Mouse (Mus musculus) heart, adult 11 months (tissue): ENCODE data around the gene Thsd7a.

Experiments used
- DNase-seq: peaks from one replicate; pipeline ENCODE4 v3.0.0; 2022

Gene Thsd7a

DNA sequence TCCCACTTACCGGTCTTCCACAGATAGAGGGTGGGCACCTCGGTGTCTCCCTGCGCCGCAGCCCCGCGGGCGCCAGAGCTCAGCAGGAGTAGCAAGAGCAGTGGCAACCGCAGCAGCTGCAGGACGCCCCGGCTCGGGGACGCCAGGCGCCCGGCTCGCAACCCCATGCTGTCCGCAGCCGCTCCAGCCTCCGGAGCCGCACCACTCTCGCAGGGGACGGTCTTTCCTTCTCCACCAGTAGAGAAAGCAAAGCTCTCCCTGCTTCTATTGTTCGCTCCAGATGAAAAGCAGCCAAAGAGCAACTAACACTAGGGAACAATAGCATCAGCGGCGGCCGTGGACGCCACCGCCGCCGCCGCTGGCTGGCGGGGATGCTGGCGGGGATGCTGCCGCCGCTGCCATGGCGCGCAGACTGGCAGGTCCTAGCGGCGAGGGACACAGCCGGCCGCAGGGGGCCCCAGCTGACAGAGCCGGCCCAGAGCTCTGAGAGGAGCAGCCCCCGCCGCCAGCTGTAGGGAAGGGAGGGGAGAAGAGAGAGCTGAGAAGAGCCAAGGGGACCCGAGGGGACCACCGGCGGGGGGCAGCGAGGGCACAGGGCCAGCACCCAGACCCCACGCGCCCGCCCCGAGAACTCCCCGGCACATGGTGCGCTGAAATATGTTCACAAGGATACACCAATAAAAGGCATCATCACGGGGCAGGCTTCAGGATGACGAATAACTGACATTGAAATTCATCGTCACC lies at the start of gene Thsd7a:
Gene Thsd7a (minus strand): TSS at position 624 of the 744 bp plus-strand sequence.
- DNase-seq = peak; percentile 96

DNA sequence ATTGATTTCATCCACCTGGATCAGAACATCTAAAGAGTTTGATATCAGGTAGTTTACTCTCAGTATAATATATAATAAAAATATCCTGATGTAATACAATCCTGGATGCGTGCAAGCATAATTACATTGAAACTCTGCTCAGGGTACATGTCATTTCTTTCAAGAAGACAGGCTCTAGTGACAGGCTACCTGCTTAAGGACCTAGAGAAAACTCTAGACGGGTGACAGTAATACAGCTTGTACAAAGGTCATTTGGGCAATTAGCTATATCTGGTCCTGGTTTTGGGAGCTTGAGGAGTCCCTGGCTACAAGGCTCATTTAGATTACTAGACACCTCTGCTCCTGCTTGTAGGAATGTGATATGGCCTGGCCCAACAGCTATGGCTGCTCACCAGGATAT lies 37.9 kb upstream of the Thsd7a start:
- DNase-seq = no peak

DNA sequence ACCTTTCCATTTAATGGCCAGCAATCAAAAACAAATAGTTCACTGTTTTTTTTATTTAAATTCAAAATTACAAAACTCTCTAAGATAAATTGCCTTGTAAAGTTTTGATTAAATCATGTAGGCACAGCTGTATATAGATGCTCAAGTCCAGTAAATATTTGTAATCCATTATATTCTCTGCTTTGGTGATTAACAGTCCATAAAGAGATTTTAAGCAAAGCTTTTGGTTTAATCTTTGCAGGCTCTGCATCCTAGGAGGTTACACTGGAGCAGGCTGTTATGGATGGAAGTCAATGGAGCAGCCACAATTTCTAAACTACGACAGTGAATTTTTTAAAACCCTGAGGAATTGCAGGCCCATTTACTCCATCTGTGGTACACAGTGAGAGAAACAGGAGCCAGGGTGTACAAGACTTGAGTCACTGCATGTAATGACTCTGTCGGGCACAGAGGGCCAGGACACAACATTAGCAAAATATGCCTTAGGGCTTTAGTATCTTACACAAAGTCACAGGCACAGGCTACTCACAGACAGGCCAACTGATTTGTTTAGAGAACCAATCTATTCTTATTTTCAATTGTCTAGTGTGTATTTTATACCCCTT lies 37.3 kb upstream of the Thsd7a start:
- no peak for DNase-seq

DNA sequence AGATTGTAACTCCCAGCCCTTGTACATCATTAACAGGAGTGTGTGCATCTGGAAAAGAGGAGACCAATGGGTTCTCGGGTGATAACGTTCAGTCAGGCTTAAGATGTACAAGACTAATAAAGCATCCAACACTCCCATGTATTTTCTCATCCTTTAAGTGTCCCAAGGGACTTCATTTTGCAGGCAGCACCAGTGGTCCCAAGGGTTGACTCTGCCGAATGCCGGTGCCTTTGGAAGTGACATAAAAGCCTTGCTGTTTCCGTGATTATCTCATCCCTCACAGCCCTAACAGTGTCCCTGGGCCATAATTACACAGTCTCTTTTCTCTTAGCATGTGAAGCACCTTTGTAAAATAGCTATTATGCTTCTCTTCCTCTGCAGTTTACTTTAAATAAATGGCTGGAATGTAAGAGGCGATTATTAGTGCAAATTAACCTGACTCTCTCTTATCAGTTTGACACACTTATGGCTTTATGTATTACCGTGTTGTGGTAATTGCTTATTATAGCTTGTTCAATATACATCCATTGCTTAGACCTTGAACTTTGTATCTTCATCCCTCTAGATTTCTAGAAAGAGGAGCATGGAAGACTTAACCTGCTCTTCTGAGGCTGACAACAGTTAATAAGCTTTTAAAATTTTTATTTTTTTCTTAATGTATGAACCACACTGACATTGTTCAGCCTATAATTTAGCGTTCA lies 35.9 kb upstream of the Thsd7a start:
- no peak for DNase-seq

DNA sequence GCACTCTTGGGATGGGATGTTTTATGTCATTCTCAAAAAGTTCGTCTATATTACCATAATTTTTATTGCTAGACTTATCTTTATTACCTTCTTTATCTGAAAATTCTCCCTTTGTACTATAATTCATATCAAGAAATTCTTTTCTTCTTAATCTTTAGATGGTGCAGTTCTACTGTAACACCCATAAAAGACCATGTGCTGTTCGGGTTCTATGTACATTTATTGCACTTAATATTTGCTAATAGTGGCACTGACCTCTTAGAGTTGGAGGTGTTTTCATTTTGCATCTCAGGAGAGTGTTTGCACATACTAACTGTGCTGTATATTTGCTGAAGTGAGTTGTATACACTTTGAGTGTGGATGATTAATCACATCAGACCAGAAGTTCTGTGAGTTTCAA lies 23.6 kb upstream of the Thsd7a start:
- no peak for DNase-seq

DNA sequence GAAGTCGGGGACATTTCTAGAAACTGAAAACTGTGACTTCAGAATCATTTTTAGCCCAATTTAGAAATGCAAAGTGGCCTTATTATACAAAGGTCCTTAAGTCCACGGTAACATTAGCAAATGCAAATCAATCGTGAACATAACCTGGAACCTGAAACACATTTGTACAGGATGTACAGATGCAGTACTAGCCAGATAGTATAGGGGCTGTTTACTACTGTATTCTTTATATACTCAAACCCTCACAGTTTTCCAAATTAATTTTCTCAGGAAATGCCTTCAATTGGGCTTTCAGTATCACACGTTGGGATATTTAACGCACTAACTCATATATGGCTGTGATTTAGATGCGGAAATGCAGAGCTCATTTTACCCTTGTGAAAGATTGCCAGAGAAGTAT lies 16.0 kb upstream of the Thsd7a start:
- no peak for DNase-seq

DNA sequence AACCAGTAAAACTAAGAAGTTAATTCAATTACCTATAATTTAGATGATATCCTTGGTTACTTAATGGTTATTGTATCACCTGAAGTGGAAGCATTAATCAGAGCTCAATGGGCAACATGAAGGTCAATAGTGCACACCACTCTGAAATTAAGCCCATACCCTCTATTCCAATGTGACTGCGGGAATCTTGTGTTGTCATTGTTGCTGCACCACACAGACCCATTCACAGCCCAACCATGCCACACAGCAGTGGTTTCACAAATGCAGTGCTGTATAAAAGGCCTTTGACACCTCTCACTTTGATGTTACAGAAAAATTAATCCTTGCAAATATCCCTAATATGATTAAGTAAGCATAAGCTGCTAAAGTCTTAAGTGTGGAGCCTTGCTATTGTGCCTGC lies 15.4 kb upstream of the Thsd7a start:
- DNase-seq = no peak

DNA sequence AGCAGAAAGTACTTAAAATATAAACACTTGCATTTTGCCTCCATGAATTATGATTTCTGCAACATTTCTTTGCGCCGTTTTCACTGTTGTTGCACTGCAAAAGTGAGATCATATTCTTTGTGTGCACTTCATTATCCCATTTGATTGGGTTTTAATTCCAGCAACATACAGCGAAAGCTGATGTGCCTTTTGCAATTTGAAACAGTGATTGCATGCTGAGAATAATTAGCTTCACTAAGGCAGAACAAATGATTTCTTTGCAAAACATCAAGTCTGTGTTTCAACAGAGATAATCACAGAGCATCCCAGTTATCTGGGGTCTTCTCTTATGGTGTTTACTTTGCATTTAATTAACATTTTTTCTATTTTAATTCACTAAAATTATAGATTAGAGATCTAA lies 14.6 kb upstream of the Thsd7a start:
- no peak for DNase-seq

DNA sequence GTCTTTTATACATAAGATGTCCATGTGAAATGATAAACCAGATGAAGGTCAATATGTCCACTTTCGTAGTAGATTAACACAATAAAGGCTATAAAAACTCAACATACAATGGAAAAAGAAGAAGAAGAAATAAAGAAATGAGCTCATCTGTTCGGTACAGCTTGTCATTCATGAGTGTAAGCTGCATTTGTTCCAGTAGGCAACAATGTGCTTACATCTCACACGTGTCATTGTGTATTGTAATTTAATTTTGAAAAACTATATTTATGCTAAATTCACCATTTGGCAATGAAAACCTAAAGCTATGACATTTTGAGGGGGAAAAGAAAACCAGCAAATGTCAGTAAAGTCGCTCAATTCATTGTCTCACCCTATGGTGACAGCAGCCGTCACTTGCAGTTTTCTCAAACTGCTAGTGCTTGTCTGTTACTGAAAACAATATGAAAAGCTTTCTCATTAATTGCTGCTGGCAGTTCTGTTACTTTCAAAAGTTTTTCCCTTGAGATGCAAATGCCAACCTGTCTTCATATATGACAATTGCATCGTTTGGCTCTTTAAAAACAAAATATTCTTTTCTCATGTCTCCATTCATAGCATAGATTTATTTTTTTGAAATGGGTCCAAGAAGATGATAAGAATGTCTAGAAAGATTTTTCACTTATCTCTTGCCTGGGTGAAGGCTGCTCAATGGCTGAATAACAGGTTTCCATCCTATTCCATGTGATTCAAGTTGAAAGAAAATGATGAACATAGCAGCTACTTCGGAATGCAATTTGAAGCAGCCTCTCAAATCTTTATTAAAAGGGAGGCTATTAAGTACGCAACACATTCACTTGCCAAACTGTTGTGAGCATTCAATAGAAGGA lies 10.4 kb upstream of the Thsd7a start:
- no peak for DNase-seq

DNA sequence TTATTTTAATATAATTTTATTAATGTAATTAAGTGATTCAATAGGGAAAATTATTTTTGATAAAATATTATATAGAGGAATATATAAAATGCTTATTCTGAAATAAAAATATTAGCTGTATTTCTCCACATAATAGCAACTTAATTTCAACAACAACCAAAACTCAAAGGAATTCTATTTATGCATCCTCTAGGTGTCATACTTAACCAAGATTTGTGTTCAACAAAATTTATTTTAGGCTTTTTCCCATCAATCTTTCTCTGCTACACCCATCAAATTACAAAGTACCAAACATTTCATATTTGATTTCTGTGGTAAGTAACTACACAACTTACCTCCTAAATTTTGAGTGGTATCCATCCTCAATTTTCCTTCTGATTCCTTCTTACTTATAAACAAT lies 3.1 kb upstream of the Thsd7a start:
- no peak for DNase-seq

DNA sequence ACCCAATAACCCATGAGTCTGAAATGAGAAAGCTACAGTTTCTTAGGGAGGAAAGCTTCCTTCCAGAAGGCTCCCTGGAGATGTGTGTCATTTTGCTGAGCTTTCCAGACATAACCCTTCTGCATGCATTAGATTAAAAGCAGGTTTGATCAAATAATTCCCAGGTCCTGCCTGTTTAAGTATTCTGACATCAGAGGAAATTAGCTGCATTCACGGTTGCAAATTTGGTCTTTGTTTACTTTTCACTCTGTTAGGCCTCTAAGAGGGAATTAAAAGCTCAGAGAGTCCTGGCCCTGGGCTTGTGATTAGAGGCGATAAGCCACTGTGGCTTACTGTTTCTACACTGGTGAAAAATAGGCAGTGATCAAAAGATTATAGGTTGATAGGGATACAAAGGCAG lies 1.2 kb upstream of the Thsd7a start:
- DNase-seq = peak; percentile 45

DNA sequence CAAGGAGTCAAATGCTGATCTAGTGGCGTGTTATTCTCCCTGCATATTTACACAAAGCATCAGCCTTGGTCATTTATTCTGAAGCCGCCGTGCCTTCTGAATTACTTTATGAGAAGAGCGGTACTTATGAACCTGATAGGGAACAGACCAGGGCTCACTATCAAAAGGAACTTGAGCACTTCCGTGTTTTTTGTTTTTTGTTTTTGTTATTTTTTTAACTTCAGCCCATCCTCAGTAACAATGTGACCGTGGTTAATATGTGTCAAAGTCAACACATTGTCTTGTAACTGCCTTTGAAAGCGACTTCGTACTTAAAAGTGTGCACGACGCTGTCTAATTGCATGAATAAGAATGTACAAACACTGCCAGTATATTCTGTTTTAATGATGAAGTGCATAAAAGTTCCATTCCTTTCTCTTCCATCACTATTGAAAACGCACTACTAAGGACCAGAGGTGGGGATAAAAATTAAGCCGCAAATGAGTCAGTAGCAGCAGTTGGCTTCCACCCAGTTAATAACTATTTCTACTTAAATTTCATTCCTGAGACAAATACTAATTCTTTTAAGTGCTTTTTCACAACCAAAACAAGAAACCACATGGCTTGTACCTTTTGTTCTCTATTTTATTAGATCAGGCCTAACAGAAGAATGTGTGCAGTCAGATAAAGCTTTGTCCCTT lies 461 bp upstream of the Thsd7a start:
- DNase-seq = peak; percentile 55

DNA sequence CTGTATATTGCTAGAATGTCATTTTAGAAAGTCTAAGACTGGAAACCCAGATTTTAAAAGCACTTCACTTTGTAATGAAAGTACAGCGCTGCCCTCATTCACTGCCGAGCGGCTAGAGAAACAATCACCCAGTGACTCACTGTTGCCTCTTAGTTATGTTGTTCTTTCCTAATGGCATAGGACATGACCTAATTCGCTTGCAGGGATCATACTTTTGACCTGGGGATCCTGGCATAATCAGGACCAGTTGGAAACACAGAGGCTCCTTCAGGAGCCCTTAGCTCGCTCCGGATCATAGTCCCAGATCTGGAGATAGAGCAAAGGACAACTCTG lies 790 bp downstream of the Thsd7a start:
- DNase-seq = no peak

DNA sequence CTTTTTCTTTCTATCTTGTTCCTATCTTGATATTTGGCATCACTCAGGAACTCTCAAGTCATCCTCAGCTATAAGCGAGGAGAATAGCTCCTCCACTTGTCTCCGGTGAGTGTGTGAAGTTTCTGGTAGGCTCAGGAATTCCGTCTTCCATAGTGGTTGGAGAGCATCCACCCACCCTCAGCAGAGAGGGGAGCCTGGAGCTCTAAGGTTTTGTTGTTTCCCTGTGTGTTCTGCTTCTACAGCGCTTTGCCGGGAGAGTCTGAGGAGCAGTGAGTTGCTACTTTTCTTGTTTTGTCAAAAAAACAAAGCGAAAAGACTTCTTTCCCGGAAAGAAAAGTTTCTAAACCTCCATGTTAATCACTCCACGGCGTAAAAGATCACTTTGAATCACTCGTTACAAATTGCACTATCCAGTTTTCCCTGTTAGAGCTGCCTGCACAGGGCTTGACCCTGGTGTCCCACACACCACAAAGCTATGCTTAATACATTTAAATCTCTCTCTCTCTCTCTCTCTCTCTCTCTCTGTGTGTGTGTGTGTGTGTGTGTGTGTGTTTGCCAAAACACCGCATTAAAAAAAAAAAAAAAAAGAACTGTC lies 1.3 kb downstream of the Thsd7a start:
- peak; percentile 87 for DNase-seq

DNA sequence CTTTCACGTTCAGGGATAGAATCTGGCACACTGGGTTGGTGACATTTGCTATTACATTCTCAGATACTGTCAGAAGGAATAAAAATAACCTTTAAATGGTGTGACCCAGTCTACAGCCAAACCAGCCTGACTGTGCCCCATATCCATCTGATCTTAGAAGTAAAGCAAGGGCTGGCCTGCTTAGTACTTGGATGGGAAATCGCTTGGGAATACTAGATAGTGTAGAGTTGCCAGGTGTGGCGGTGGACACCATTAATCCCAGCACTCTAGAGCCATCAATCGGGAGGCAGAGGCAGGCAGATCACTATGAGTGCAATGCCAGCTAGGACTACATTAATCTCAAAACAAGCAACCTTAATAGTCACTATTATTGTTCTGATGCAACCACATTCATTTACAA lies 6.4 kb downstream of the Thsd7a start:
- peak; percentile 63 for DNase-seq

DNA sequence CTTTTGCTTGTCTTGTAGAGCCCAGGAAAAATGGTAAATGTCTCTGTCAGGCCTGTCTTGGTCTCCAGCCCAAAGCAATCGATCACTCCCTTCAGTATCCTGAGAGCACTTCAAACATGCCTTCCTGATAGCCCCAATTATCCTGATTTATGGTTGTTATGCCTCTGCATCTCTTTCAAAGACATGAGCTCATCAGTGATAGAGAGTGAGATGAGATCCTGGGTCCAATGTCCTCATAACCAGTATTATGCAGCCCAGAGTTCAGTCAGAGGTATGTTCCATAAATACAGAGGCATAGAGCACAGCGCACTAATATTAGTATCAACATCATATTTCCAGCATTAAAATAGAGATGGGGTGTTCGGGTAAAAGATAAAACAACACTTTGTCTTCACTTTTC lies 15.3 kb downstream of the Thsd7a start:
- DNase-seq = no peak

DNA sequence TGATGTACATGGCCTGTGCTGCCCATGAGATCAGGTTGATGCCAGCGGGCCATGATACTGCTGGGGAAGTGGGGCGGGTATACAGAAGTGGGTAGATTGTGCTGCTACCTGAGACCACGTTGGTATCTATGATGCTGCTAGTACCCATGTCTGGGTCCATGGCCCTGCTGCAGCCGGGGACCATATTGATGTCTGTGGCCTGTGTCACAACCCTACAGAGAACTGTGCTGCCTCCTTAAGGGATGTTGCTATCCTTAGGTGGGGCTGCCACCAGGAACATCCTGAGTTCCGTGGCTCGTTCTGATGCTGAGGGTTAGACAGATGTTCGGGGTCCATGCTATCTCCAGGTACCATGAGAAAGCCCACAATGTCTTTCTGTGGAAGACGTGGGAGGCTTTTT lies 33.1 kb downstream of the Thsd7a start:
- peak; percentile 71 for DNase-seq

DNA sequence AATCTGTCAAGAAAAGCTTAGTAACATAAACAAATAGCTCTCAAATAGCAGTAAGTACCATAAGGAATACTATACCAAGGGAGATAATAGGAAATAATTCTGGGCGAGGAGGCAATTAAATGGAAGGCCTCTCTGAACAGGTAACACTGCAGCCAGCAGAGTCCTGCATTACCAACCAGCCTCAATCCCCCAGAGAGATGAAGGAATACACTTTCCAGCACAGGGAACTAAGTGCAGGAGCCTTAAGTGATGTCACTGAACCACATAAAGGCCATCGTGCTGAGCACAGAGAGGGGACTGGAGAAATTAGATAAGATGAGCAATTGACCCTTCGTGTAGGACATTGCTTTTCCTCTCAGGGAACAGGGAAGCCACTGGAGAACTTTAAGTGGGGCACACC lies 36.6 kb downstream of the Thsd7a start:
- DNase-seq = no peak

DNA sequence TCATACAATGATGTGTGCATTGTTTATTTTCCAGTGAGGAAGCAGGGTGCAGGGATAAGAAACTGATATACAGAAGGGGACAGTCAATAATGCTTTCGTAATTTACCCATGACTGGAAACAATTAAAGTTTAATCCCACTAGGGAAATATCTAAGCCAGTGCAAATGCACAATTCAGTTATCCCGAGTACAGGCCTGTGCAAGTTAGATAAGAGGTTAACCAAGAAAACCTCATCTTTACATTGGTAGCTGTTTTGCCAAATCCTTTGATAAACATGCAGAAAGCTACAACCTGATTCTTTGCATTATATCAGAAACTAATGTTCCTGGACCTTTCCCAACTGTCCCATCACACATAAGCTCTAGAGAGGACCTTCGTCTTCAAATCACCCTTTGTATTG lies 46.3 kb downstream of the Thsd7a start:
- DNase-seq = no peak

DNA sequence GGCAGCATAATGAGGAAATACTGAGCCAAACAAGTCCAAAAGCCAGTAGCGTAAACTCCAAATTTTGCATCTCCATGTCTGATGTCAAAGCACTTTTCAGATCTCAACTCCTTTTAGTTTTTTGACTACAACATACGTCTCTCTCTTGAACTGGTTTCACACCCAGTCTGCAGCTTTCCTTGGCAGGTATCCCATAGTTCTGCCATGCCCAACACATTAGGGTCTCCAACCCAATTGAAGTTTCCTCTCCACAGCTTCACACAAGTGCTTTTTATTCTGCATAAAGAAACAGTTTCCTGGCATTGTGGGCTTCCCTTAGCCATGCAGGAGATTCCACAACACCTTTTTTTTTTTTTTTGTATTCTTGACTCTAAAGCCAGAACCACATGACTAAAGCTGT lies 50.1 kb downstream of the Thsd7a start:
- peak; percentile 31 for DNase-seq

DNA sequence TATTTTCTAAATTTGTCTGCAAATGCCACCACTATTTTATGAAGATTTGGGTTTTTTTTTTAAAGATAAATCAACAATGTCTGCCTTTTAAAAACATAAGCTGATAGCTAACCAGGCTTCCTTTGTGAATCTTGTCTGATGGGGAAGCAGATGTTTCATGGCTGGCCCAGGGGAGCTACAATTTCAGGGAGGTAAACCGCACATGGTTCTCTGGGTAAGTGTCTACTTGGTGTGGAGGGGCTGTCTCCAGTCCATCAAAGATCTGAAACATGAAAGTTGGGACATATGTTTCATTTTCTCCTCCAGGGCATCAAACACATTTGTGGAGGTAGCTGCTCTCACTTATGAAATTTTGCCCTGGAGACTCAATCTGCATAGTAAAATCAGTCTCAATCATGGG lies 55.5 kb downstream of the Thsd7a start:
- DNase-seq = no peak

DNA sequence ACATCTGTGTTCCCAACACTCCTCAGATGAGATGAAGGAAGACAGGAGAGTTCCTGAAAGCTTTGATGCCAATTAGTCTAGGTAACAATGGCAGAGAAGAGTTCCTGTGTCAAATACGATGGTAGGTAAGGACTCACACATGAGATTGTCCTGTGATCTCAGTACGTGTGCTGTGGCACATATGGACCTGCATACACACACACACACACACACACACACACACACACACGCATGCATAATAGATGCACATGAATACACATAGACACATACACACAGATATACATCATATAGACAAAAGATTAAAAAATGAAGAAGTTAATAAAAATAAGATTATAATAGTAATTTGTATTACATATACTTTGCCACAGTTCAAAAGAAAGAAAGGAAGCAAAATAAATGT lies 56.0 kb downstream of the Thsd7a start:
- no peak for DNase-seq

DNA sequence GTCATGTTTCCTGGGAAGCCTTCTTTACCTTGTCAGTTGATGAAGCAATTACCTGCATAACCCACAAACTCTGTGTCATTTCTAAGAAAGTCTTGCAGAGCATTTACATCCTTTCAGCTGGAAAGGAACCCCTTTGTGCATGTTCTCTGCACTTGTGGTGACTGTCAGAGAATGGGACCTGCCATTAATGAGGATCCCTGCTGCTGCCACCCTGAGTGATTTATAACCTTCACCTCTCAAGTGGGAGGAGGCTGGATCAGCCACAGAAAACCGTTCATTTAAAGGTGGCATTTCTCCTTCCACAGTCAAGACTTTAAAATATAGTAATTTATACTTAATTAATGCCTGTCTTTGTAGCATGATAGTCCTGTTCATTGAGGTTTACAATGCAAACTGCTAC lies 99.6 kb downstream of the Thsd7a start:
- no peak for DNase-seq
